Mouse (Mus musculus) ES-Bruce4 (cell line): ENCODE measurements at regions not wholly inside any gene's neighbourhood (a gene's known extent, or its start where the extent isn't known, plus 50 kb on each side); places are given as distances from the start of the nearest gene placed in this dataset.

Experiments
- CTCF ChIP-seq: IDR thresholded peaks from one replicate; pipeline ENCODE4 v1.8.1; 2011; ENCODE audit warnings: low read depth, low read length
- EP300 ChIP-seq: IDR thresholded peaks from 2 replicates; pipeline ENCODE4 v1.6.1; 2011; ENCODE audit warnings: low read depth, low read length; ENCODE audit not compliant: insufficient read depth
- POLR2A ChIP-seq: IDR thresholded peaks from one replicate; pipeline ENCODE4 v1.8.1; 2011; ENCODE audit warnings: low read length; ENCODE audit not compliant: insufficient read depth

- TF ChIP-seq CTCF = peak; percentile 97
- no peak for TF ChIP-seq POLR2A
- TF ChIP-seq EP300 = no peak
Measured at GRCm38 (mm10) chr2:178629756-178630155, 199.4 kb downstream of the Cdh26 start.
